Mouse (Mus musculus): Measurements from ENCODE around the gene Anapc5.

Gene Anapc5

GRCm38 (mm10) chr5:122767283-122767682 lies 53.9 kb downstream of the Anapc5 start:
- no peak for DNase-seq (ENCODE audit: low spot score)

DNA sequence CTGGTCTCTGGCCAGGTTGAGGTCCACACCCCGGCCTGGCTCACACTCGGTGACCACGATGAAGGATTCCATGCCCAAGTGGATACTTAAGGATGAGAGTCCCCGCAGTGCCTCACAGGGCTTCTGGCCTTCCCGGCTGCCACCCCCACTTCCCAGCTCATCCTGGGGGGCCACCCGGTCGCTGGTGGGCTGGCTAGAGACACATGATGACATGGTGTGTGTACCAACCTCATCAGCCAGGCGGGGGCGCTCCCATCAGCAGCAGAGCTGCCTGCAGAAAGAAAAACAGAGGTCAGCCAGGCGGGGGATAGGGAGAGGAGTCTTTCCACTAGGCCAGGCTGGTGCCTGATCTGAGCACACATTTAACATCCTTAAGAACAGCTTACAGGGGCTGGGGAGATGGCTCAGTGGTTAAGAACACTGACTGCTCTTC lies 57.1 kb downstream of the Anapc5 start:
- DNase-seq (ENCODE audit: low spot score): no peak

DNA sequence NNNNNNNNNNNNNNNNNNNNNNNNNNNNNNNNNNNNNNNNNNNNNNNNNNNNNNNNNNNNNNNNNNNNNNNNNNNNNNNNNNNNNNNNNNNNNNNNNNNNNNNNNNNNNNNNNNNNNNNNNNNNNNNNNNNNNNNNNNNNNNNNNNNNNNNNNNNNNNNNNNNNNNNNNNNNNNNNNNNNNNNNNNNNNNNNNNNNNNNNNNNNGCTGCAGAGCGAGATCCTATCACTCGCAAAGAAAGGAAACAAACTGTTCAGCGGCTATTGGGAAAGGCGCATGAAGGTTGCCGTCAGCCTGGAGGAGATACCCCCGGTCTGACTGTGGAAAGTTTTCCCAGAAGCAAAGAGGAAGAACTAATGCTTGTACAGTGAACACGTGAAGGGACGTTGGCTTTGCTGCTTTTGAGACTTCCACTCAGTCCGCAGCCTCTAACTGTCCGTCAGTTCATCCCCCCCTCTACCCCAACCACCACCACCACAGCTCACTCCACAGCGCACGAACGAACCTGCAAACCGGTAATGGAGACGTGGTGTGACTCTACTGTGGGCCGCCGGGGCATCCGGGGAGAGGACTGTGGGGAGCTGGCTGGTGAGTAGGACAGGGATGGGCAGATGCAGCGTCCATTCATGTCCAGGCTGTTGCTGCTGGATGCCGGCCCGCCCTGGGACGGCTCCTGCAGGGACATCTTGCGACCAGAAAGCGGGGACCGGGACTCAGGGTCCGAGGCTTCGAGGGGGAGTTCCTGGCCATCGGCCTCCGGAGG lies 57.7 kb downstream of the Anapc5 start:
- no peak for DNase-seq (ENCODE audit: low spot score)

- no peak for DNase-seq (ENCODE audit: low spot score)
Observed at GRCm38 (mm10) chr5:122756680-122757079, 64.5 kb downstream of the Anapc5 start.

DNA sequence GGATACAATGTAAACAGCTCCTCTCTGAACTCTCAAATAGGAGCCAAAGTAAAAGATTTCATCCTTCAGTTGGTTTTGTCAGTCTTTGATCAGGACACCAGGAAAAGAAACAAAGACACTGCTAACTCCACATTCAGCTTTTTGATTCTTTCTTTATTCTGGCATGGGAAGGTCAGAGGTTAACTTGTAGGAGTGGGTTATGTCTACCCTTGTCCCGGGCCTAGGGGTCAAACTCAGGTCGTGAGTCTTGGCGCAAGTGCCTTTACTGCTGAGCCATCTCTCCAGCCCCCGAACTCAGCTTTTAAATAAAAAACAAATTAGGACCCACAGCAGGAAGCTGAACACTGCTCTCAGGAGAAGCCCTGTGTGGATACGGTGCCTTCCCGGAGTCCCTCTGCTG lies 65.0 kb downstream of the Anapc5 start:
- DNase-seq (ENCODE audit: low spot score): no peak

DNA sequence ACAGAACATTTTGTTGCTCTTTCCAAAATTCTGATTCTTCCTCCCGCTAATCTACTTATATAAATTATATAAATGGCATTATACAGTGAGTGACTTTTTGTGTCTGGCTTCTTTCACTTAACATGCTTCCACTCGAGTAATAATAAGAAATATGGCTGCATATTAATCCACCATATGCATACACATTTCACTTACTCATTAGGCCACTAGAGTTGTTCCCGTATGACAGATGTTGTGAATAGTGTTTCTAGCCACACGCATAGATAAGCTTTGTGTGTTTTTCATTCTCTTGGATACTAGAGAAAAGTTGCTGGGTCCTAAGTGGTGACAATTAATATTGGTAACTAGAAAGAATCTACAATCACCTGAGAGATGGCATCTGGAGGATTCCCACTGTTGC lies 65.5 kb downstream of the Anapc5 start:
- DNase-seq (ENCODE audit: low spot score): no peak

DNA sequence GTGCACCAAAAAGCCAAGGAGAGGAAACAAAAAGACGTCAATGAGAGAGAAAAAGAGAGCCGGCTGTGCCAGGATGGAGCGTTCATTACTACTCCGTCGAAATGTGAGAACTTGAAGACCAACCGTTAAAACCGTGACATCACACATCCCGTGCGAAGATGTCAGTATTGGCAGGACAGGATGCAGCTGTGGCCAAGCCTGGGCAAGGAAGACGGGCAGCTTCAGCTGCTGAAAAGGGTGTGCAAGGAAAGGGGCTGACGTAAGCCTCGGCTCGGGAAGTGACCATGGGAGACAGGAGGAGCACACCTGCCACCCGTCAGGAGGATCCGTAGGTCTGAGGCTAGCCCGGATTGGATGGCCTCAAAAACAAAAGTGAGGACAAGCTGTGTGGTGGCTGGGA lies 66.7 kb downstream of the Anapc5 start:
- DNase-seq (ENCODE audit: low spot score): no peak

DNA sequence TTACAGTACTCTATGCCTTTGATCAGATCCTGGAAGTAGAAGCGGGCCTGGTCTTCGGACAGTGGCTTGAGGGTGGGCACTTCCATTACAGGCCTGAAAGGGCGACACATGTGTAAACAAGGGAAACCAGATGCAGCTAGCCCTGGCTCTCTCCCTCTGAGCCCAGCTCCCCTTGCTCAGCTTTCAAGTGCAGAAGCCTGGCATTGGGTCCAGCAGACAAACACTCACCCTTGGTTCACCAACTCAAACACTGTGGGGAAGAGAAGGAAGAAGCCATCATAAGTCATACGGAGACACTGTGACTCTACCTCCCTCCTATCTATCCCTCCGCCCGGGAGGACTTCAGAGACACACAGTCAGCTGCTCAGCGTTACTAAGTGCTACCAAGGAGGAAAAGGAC lies 73.2 kb downstream of the Anapc5 start:
- no peak for DNase-seq (ENCODE audit: low spot score)

- DNase-seq (ENCODE audit: low spot score): no peak
Observed at GRCm38 (mm10) chr5:122743880-122744422, 77.2 kb downstream of the Anapc5 start.
